Mouse (Mus musculus) cortical plate, adult 2 months (tissue): ENCODE data around the gene Figla.

Source experiments
- CTCF ChIP-seq: fragments of 200-500 bp; IDR thresholded peaks from 2 replicates; pipeline ENCODE4 v1.5.1; 2011; ENCODE audit warnings: mild to moderate bottlenecking, control low read depth, low read length; ENCODE audit not compliant: insufficient read depth; ENCODE audit errors: extremely low read depth
- POLR2A ChIP-seq: fragments of 200-500 bp; IDR thresholded peaks from 2 replicates; pipeline ENCODE4 v1.6.1; 2011; ENCODE audit warnings: mild to moderate bottlenecking, low read length, control low read depth; ENCODE audit not compliant: insufficient read depth; ENCODE audit errors: extremely low read depth

- no peak for TF ChIP-seq CTCF
- no peak for TF ChIP-seq POLR2A
These were observed 37.1 kb downstream of the Figla start for GRCm38 (mm10) chr6:86053099-86053498.
